Mouse (Mus musculus) embryo, embryonic 10 days (tissue): ENCODE measurements around the gene Ptprn2.

Source experiments
- DNase-seq: peaks from one replicate; pipeline ENCODE4 v3.0.0-alpha.2; 2015; ENCODE audit warnings: low spot score

Gene Ptprn2

GRCm38 (mm10) chr12:116594866-116595610 is 109.5 kb downstream of the Ptprn2 start:
- DNase-seq: no peak

GRCm38 (mm10) chr12:116595727-116596126 is 110.2 kb downstream of the Ptprn2 start:
- DNase-seq: no peak

- no peak for DNase-seq
Measured at GRCm38 (mm10) chr12:116596993-116597392, 111.5 kb downstream of the Ptprn2 start.

GRCm38 (mm10) chr12:116597670-116598069 is 112.2 kb downstream of the Ptprn2 start:
- no peak for DNase-seq

- no peak for DNase-seq
Measured at GRCm38 (mm10) chr12:116598123-116599005, 112.8 kb downstream of the Ptprn2 start.

- DNase-seq: peak; percentile 71
Measured at GRCm38 (mm10) chr12:116599537-116599936, 114.0 kb downstream of the Ptprn2 start.

- no peak for DNase-seq
Measured at GRCm38 (mm10) chr12:116600054-116600453, 114.5 kb downstream of the Ptprn2 start.

GRCm38 (mm10) chr12:116601395-116601794 is 115.9 kb downstream of the Ptprn2 start:
- DNase-seq: no peak

GRCm38 (mm10) chr12:116601921-116602320 is 116.4 kb downstream of the Ptprn2 start:
- DNase-seq: no peak

GRCm38 (mm10) chr12:116608598-116608997 is 123.1 kb downstream of the Ptprn2 start:
- DNase-seq: no peak

GRCm38 (mm10) chr12:116619868-116620267 is 134.3 kb downstream of the Ptprn2 start:
- peak; percentile 75 for DNase-seq

GRCm38 (mm10) chr12:116620299-116620698 is 134.8 kb downstream of the Ptprn2 start:
- no peak for DNase-seq

GRCm38 (mm10) chr12:116621325-116622040 is 136.0 kb downstream of the Ptprn2 start:
- DNase-seq: no peak

- DNase-seq: no peak
Measured at GRCm38 (mm10) chr12:116622665-116623387, 137.3 kb downstream of the Ptprn2 start.

GRCm38 (mm10) chr12:116625391-116626281 is 140.1 kb downstream of the Ptprn2 start:
- peak; percentile 40 for DNase-seq

GRCm38 (mm10) chr12:116628992-116629391 is 143.5 kb downstream of the Ptprn2 start:
- no peak for DNase-seq

- no peak for DNase-seq
Measured at GRCm38 (mm10) chr12:116637498-116637897, 152.0 kb downstream of the Ptprn2 start.

- no peak for DNase-seq
Measured at GRCm38 (mm10) chr12:116640871-116641270, 155.4 kb downstream of the Ptprn2 start.

- DNase-seq: peak; percentile 11
Measured at GRCm38 (mm10) chr12:116641339-116642190, 156.0 kb downstream of the Ptprn2 start.

- no peak for DNase-seq
Measured at GRCm38 (mm10) chr12:116642191-116642549, 156.7 kb downstream of the Ptprn2 start.
